Mouse (Mus musculus): ENCODE measurements around the gene Orai3. TPM values are rescaled to one million over a fixed set of nuclear protein-coding genes. Genes with fewer than 3 reads are reported as not detected.

Orai3 gene
- total RNA-seq, 1 experiment, result 14.0 TPM

GRCm38 (mm10) chr7:127760478-127760877, 9.1 kb upstream of the Orai3 start:
- Histone ChIP-seq H3K36me3 (ENCODE audit: control insufficient read depth, insufficient read depth, low read length, poor library complexity, severe bottlenecking) (peaks cover 53% of the 10 kb centered on the region), H3K4me3 (ENCODE audit: insufficient read depth in 1 of 2, low read depth in 1 of 2, low read length in 2 of 2, poor library complexity in 1 of 2, severe bottlenecking in 1 of 2) (no peak overlapping the region)

GRCm38 (mm10) chr7:127761026-127761425, 8.6 kb upstream of the Orai3 start:
- TF ChIP-seq CHD2 (IDR thresholded peaks at IDR 0.05; ENCODE audit: low read depth, low read length) (no peak), ZC3H11A (IDR thresholded peaks at IDR 0.05; ENCODE audit: borderline replicate concordance, low read depth, low read length) (peak; percentile 66)
- Histone ChIP-seq H3K4me1 (ENCODE audit: control insufficient read depth in 2 of 2, insufficient read depth in 2 of 2, low read length in 2 of 2, poor library complexity in 1 of 2) (peaks cover 0 to 3% of the 10 kb centered on the region in 2 experiments; a peak in 2 of 4 replicates), H3K36me3 (ENCODE audit: control insufficient read depth, insufficient read depth, low read length, poor library complexity, severe bottlenecking) (peaks cover 51% of the 10 kb centered on the region), H3K4me3 (ENCODE audit: insufficient read depth in 1 of 2, low read depth in 1 of 2, low read length in 2 of 2, poor library complexity in 1 of 2, severe bottlenecking in 1 of 2) (no peak overlapping the region), H3K9ac (ENCODE audit: insufficient read depth, low read depth, low read length, poor library complexity, severe bottlenecking) (no peak overlapping the region), H3K27ac (ENCODE audit: insufficient read depth, low read depth, low read length, poor library complexity, severe bottlenecking) (no peak overlapping the region), H3K9me3 (ENCODE audit: control insufficient read depth, insufficient read depth, low read depth, low read length) (no peaks in the 10 kb centered on the region)
- DNase-seq (ENCODE audit: low read depth, low spot score), result no peak
- in situ Hi-C loops (cut with MboI; ENCODE audit: low sequenced_read_pairs in 2 of 2, unreplicated experiment in 2 of 2), result no loop called here

More at GRCm38 (mm10) chr7:127760478-127760877, 9.1 kb upstream of the Orai3 start:
- peaks cover 0 to 7% of the 10 kb centered on the region in 2 experiments; a peak in 2 of 4 replicates for H3K4me1 ChIP-seq (ENCODE audit: control insufficient read depth in 2 of 2, insufficient read depth in 2 of 2, low read length in 2 of 2, poor library complexity in 1 of 2)
- no peak overlapping the region for H3K27ac ChIP-seq (ENCODE audit: insufficient read depth, low read depth, low read length, poor library complexity, severe bottlenecking)
- in situ Hi-C loops (cut with MboI; ENCODE audit: low sequenced_read_pairs in 2 of 2, unreplicated experiment in 2 of 2), result no loop called here
- no peaks in the 10 kb centered on the region for H3K9me3 ChIP-seq (ENCODE audit: control insufficient read depth, insufficient read depth, low read depth, low read length)
- H3K9ac ChIP-seq (ENCODE audit: insufficient read depth, low read depth, low read length, poor library complexity, severe bottlenecking), result no peak overlapping the region
- no peak for DNase-seq (ENCODE audit: low read depth, low spot score)
- no peak for TF ChIP-seq ZC3H11A (IDR thresholded peaks at IDR 0.05; ENCODE audit: borderline replicate concordance, low read depth, low read length)
- no peak for TF ChIP-seq CHD2 (IDR thresholded peaks at IDR 0.05; ENCODE audit: low read depth, low read length)
- TF ChIP-seq ZNF384 (IDR thresholded peaks at IDR 0.05; ENCODE audit: low read depth, low read length), result no peak
- no peak for TF ChIP-seq MAFK (IDR thresholded peaks at IDR 0.05; ENCODE audit: insufficient read depth, low read depth, low read length)
- no peak for TF ChIP-seq HCFC1 (IDR thresholded peaks at IDR 0.05; ENCODE audit: borderline replicate concordance, insufficient read depth, low read length)

GRCm38 (mm10) chr7:127763642-127764041, 6.0 kb upstream of the Orai3 start:
- H3K4me1 ChIP-seq (ENCODE audit: control insufficient read depth in 2 of 2, insufficient read depth in 2 of 2, low read length in 2 of 2, poor library complexity in 1 of 2), result peaks cover 0 to 16% of the 10 kb centered on the region in 2 experiments; a peak in 2 of 4 replicates
- H3K9me3 ChIP-seq (ENCODE audit: control insufficient read depth, insufficient read depth, low read depth, low read length), result no peaks in the 10 kb centered on the region
- H3K9ac ChIP-seq (ENCODE audit: insufficient read depth, low read depth, low read length, poor library complexity, severe bottlenecking), result no peak overlapping the region
- in situ Hi-C loops (cut with MboI; ENCODE audit: low sequenced_read_pairs in 2 of 2, unreplicated experiment in 2 of 2), result no loop called here
- peaks cover 40% of the 10 kb centered on the region for H3K36me3 ChIP-seq (ENCODE audit: control insufficient read depth, insufficient read depth, low read length, poor library complexity, severe bottlenecking)
- H3K27ac ChIP-seq (ENCODE audit: insufficient read depth, low read depth, low read length, poor library complexity, severe bottlenecking), result no peak overlapping the region
- H3K4me3 ChIP-seq (ENCODE audit: insufficient read depth in 1 of 2, low read depth in 1 of 2, low read length in 2 of 2, poor library complexity in 1 of 2, severe bottlenecking in 1 of 2), result no peak overlapping the region
- no peak for DNase-seq (ENCODE audit: low read depth, low spot score)
- TF ChIP-seq HCFC1 (IDR thresholded peaks at IDR 0.05; ENCODE audit: borderline replicate concordance, insufficient read depth, low read length) (no peak), MAFK (IDR thresholded peaks at IDR 0.05; ENCODE audit: insufficient read depth, low read depth, low read length) (no peak), ZC3H11A (IDR thresholded peaks at IDR 0.05; ENCODE audit: borderline replicate concordance, low read depth, low read length) (no peak), ZNF384 (IDR thresholded peaks at IDR 0.05; ENCODE audit: low read depth, low read length) (no peak), CHD2 (IDR thresholded peaks at IDR 0.05; ENCODE audit: low read depth, low read length) (no peak)

- Histone ChIP-seq H3K9ac (ENCODE audit: insufficient read depth, low read depth, low read length, poor library complexity, severe bottlenecking) (no peak overlapping the region), H3K27ac (ENCODE audit: insufficient read depth, low read depth, low read length, poor library complexity, severe bottlenecking) (no peak overlapping the region), H3K4me3 (ENCODE audit: insufficient read depth in 1 of 2, low read depth in 1 of 2, low read length in 2 of 2, poor library complexity in 1 of 2, severe bottlenecking in 1 of 2) (no peak overlapping the region), H3K9me3 (ENCODE audit: control insufficient read depth, insufficient read depth, low read depth, low read length) (no peaks in the 10 kb centered on the region), H3K4me1 (ENCODE audit: control insufficient read depth in 2 of 2, insufficient read depth in 2 of 2, low read length in 2 of 2, poor library complexity in 1 of 2) (peaks cover 0 to 17% of the 10 kb centered on the region in 2 experiments; a peak in 2 of 4 replicates), H3K36me3 (ENCODE audit: control insufficient read depth, insufficient read depth, low read length, poor library complexity, severe bottlenecking) (peaks cover 38% of the 10 kb centered on the region)
- TF ChIP-seq ZNF384 (IDR thresholded peaks at IDR 0.05; ENCODE audit: low read depth, low read length) (no peak), ZC3H11A (IDR thresholded peaks at IDR 0.05; ENCODE audit: borderline replicate concordance, low read depth, low read length) (no peak), MAFK (IDR thresholded peaks at IDR 0.05; ENCODE audit: insufficient read depth, low read depth, low read length) (no peak), HCFC1 (IDR thresholded peaks at IDR 0.05; ENCODE audit: borderline replicate concordance, insufficient read depth, low read length) (no peak), CHD2 (IDR thresholded peaks at IDR 0.05; ENCODE audit: low read depth, low read length) (no peak)
- in situ Hi-C loops (cut with MboI; ENCODE audit: low sequenced_read_pairs in 2 of 2, unreplicated experiment in 2 of 2), result no loop called here
- no peak for DNase-seq (ENCODE audit: low read depth, low spot score)
Measured at GRCm38 (mm10) chr7:127765756-127766155, 3.9 kb upstream of the Orai3 start.

Measured in ES-E14 (cell line).